Mouse (Mus musculus): ENCODE results near the gene Adamtsl2.

DNA sequence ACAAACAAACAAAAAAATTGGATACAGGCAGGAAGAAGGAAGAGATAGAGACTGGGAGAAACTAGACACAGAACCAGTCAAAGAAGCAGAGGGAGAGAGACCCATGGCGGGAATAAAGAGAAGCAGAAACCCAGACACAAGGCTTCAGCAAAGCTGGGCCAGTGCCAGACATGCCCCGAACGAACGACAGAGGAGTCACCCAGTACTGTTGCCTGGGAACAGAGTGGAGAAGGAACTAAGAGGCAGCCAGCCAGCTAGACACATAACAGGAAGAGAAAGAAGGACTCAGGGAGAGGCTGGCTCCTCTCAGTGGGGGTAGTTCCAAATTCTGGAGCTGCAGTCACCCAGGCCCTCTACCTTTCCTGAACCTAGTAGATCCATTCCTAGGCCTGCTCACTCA, 8.0 kb upstream of the Adamtsl2 start:
- TF ChIP-seq EP300 (IDR thresholded peaks at IDR 0.05; ENCODE audit: low read length) = no peak
- no peak for TF ChIP-seq JUND (conservative IDR thresholded peaks at IDR 0.05; ENCODE audit: low read depth, low read length)
- TF ChIP-seq HCFC1 (IDR thresholded peaks at IDR 0.05; ENCODE audit: low read depth, low read length) = no peak
- no peak for TF ChIP-seq MAZ (IDR thresholded peaks at IDR 0.05; ENCODE audit: low read depth, low read length)
- no peak for TF ChIP-seq POLR2A (IDR thresholded peaks at IDR 0.05; ENCODE audit: low read depth, low read length)
- no peak for TF ChIP-seq CTCF (conservative IDR thresholded peaks at IDR 0.05 in 1 of 2, IDR thresholded peaks at IDR 0.05 in 1 of 2; ENCODE audit: low read depth in 2 of 2, low read length in 2 of 2)

All from CH12.LX (cell line).